Mouse (Mus musculus): ENCODE measurements at regions not wholly inside any gene's neighbourhood (a gene's known extent, or its start where the extent isn't known, plus 50 kb on each side); places are given as distances from the start of the nearest gene placed in this dataset.

DNA sequence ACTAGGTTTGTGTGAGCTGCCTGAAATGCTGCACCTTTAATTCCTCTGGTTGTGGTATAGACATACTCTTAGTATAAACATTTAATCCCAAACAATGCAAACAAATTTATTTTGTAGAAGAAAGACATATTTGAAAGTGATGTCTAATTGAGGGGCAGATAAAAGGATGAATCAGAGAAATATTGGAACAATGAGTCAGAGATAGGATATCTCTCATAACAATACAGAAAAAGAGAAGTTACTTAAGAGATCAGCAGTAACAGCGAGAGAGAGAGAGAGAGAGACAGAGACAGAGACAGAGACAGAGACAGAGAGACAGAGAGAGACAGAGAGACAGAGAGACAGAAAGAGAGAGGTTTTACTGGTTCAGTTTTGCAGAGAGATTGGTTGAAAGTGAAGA is 933.3 kb upstream of the Nudt12 start:
- ATAC-seq, result no peak
- 74% methylated on average over 1 of the region's 1 CpGs for WGBS

DNA sequence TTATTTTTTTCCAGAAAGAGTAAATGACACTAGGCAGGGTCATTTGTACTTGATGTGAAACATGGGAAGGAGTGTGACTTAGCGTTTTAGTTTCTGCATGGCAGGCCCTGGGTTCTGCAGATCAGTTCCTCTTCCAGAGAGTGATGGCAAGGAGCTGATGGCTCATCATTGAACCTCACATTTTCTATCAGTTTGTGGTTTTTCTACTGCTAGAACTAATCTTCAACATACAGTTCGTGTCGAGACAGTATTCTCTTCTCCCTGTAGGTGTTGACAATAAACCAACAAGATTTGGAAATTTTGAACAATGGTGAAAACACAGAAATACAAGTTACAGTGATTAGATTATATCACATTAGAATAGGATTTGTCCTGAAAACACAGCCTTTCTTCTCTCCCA is 891.2 kb upstream of the Nudt12 start:
- Histone ChIP-seq H3K27me3 (ENCODE audit: insufficient read depth, low read length) (no peaks in the 10 kb centered on the region), H3K4me3 (ENCODE audit: low read length) (no peak overlapping the region), H3K9ac (replicated peaks; ENCODE audit: low read length) (no peak overlapping the region), H3K27ac (no peak overlapping the region), H3K4me1 (ENCODE audit: insufficient read depth, low read length) (no peaks in the 10 kb centered on the region), H3K4me2 (ENCODE audit: low read depth, low read length) (no peak overlapping the region), H3K9me3 (ENCODE audit: low read length) (no peaks in the 10 kb centered on the region), H3K36me3 (ENCODE audit: insufficient read depth, low read length) (no peaks in the 10 kb centered on the region)
- DNase-seq (ENCODE audit: low spot score), result no peak
- TF ChIP-seq CTCF (IDR thresholded peaks at IDR 0.05; ENCODE audit: low read depth), result no peak
- WGBS, result 79% methylated on average over 3 of the region's 3 CpGs
- ATAC-seq, result no peak

More for the DNA sequence above, 933.3 kb upstream of the Nudt12 start:
- DNase-seq (ENCODE audit: low spot score), result no peak
- Histone ChIP-seq H3K27ac (no peak overlapping the region), H3K27me3 (ENCODE audit: insufficient read depth, low read length) (no peaks in the 10 kb centered on the region), H3K4me2 (ENCODE audit: low read depth, low read length) (no peak overlapping the region), H3K4me3 (ENCODE audit: low read length) (no peak overlapping the region), H3K9me3 (ENCODE audit: low read length) (no peaks in the 10 kb centered on the region), H3K9ac (replicated peaks; ENCODE audit: low read length) (no peak overlapping the region), H3K4me1 (ENCODE audit: insufficient read depth, low read length) (no peaks in the 10 kb centered on the region), H3K36me3 (ENCODE audit: insufficient read depth, low read length) (no peaks in the 10 kb centered on the region)
- no peak for TF ChIP-seq CTCF (IDR thresholded peaks at IDR 0.05; ENCODE audit: low read depth)

- H3K4me1 ChIP-seq (ENCODE audit: insufficient read depth, low read length), result no peaks in the 10 kb centered on the region
- H3K9me3 ChIP-seq (ENCODE audit: low read length), result no peaks in the 10 kb centered on the region
- DNase-seq (ENCODE audit: low spot score), result peak; percentile 11
- H3K4me3 ChIP-seq (ENCODE audit: low read length), result no peak overlapping the region
- H3K36me3 ChIP-seq (ENCODE audit: insufficient read depth, low read length), result no peaks in the 10 kb centered on the region
- 77% methylated on average over 4 of the region's 4 CpGs for WGBS
- no peak overlapping the region for H3K9ac ChIP-seq (replicated peaks; ENCODE audit: low read length)
- TF ChIP-seq CTCF (IDR thresholded peaks at IDR 0.05; ENCODE audit: low read depth), result no peak
- H3K27ac ChIP-seq, result no peak overlapping the region
- no peaks in the 10 kb centered on the region for H3K27me3 ChIP-seq (ENCODE audit: insufficient read depth, low read length)
- no peak for ATAC-seq
- no peak overlapping the region for H3K4me2 ChIP-seq (ENCODE audit: low read depth, low read length)
Observed at GRCm38 (mm10) chr17:59877791-59878190, 864.6 kb upstream of the Nudt12 start.

DNA sequence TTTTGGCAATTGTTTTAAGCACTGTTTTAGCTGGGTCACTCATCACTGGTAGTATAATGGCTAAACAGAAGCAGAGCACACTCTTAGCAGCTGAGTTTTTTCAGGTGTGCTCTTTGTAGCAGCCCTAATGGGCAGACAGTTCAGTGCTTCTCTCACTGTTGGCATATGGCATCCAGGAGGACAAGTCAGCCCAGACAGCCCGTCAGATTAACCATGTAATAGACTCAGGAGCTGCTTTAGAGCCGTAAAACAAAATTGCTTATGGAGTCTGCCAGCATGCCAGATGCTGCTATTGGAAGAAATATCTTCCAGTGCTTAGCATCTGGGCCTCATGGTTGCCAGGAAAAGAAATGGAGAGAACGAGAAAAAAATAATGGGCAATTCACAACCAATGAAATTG is 835.7 kb upstream of the Nudt12 start:
- WGBS, result 39% methylated on average over 3 of the region's 3 CpGs
- Histone ChIP-seq H3K9ac (replicated peaks; ENCODE audit: low read length) (no peak overlapping the region), H3K4me3 (ENCODE audit: low read length) (no peak overlapping the region), H3K4me1 (ENCODE audit: insufficient read depth, low read length) (no peaks in the 10 kb centered on the region), H3K9me3 (ENCODE audit: low read length) (no peaks in the 10 kb centered on the region), H3K36me3 (ENCODE audit: insufficient read depth, low read length) (no peaks in the 10 kb centered on the region), H3K27ac (no peak overlapping the region), H3K4me2 (ENCODE audit: low read depth, low read length) (no peak overlapping the region), H3K27me3 (ENCODE audit: insufficient read depth, low read length) (no peaks in the 10 kb centered on the region)
- DNase-seq (ENCODE audit: low spot score) (peak; percentile 79), ATAC-seq (peak; percentile 89)
- TF ChIP-seq CTCF (IDR thresholded peaks at IDR 0.05; ENCODE audit: low read depth), result no peak

DNA sequence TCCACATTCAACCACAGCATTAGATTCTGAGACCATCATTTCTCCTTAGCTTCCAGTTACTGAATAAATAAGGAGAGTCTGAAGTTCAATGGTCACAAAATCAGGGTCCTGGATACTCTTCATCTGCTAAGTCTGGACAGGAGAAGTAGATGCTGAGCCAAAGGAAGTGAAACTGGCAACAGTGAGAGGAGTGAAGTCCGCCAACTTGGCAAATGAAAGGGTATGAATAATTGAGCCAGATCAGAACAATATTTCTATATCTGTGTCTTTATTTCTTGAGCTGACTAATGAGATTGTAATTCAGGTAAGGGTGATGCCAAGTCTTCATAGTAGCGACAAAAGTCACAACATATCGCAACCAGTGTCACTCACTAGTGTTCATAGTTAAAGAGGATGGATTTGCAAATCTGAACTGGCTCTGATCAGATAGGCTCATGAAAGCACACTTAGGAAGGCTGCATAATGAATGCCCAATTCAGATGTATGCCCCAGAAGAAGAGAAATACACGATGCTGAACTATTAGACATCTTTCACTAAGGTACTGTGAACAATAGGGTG is 832.2 kb upstream of the Nudt12 start:
- H3K9ac ChIP-seq (replicated peaks; ENCODE audit: low read length), result no peak overlapping the region
- no peaks in the 10 kb centered on the region for H3K36me3 ChIP-seq (ENCODE audit: insufficient read depth, low read length)
- WGBS, result 69% methylated on average over 4 of the region's 4 CpGs
- peak; percentile 28 for DNase-seq (ENCODE audit: low spot score)
- H3K27ac ChIP-seq, result no peak overlapping the region
- no peaks in the 10 kb centered on the region for H3K27me3 ChIP-seq (ENCODE audit: insufficient read depth, low read length)
- H3K9me3 ChIP-seq (ENCODE audit: low read length), result no peaks in the 10 kb centered on the region
- H3K4me2 ChIP-seq (ENCODE audit: low read depth, low read length), result no peak overlapping the region
- ATAC-seq, result no peak
- H3K4me1 ChIP-seq (ENCODE audit: insufficient read depth, low read length), result no peaks in the 10 kb centered on the region
- H3K4me3 ChIP-seq (ENCODE audit: low read length), result no peak overlapping the region
- no peak for TF ChIP-seq CTCF (IDR thresholded peaks at IDR 0.05; ENCODE audit: low read depth)

DNA sequence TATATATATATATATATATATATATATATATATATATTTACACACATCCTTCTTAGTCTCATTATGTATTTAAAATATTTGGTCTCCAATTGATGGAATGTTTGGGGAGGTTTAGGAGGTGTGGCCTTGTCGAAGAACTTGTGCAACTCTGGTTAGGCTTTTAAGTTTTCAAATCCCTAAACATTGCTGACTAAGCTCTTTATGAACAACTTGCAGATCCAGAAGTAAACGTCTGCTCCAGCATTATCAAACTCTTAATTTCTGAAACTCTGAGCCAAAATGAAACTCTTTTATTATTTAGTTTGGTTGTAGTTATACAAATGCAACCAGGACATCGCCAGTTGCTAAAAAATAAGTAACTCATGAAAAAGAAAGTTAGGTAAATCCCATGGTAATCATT is 792.7 kb upstream of the Nudt12 start:
- no peaks in the 10 kb centered on the region for H3K36me3 ChIP-seq (ENCODE audit: insufficient read depth, low read length)
- H3K4me1 ChIP-seq (ENCODE audit: insufficient read depth, low read length), result no peaks in the 10 kb centered on the region
- H3K4me3 ChIP-seq (ENCODE audit: low read length), result no peak overlapping the region
- H3K27me3 ChIP-seq (ENCODE audit: insufficient read depth, low read length), result no peaks in the 10 kb centered on the region
- no peak overlapping the region for H3K27ac ChIP-seq
- WGBS, result 84% methylated on average over 3 of the region's 3 CpGs
- DNase-seq (ENCODE audit: low spot score), result no peak
- H3K9ac ChIP-seq (replicated peaks; ENCODE audit: low read length), result no peak overlapping the region
- no peak for ATAC-seq
- no peak for TF ChIP-seq CTCF (IDR thresholded peaks at IDR 0.05; ENCODE audit: low read depth)
- H3K4me2 ChIP-seq (ENCODE audit: low read depth, low read length), result no peak overlapping the region
- no peaks in the 10 kb centered on the region for H3K9me3 ChIP-seq (ENCODE audit: low read length)

DNA sequence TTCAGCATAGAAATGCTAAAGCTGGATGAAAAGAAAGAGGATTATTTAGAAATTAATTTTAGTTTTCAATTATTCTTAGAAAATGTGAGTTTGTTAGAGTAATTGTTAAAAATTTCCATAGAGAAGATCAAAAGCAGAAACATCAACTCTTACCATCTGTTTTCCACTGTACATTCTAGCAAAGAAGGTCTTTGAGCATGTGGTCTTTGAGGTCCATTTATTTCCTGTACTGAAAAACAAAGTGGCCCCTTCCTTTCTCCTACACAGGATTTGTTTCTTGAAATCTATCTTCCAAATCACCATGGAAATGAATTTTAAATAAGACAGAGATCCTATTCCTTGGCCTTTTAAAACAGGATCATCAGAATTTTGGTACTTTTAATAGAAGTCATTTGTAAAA is 780.3 kb upstream of the Nudt12 start:
- DNase-seq (ENCODE audit: low spot score) (no peak), ATAC-seq (no peak)
- H3K36me3 ChIP-seq (ENCODE audit: insufficient read depth, low read length), result no peaks in the 10 kb centered on the region
- no peak for TF ChIP-seq CTCF (IDR thresholded peaks at IDR 0.05; ENCODE audit: low read depth)
- H3K4me2 ChIP-seq (ENCODE audit: low read depth, low read length), result no peak overlapping the region
- no peaks in the 10 kb centered on the region for H3K4me1 ChIP-seq (ENCODE audit: insufficient read depth, low read length)
- H3K27ac ChIP-seq, result no peak overlapping the region
- H3K27me3 ChIP-seq (ENCODE audit: insufficient read depth, low read length), result no peaks in the 10 kb centered on the region
- no peak overlapping the region for H3K9ac ChIP-seq (replicated peaks; ENCODE audit: low read length)
- no peak overlapping the region for H3K4me3 ChIP-seq (ENCODE audit: low read length)
- H3K9me3 ChIP-seq (ENCODE audit: low read length), result no peaks in the 10 kb centered on the region

Data from hindbrain, postnatal 0 days (tissue).